Mouse (Mus musculus): Measurements from ENCODE around the gene Gm10188.

- no peak for TF ChIP-seq CTCF (IDR thresholded peaks at IDR 0.05; ENCODE audit: extremely low read depth, insufficient read length, insufficient replicate concordance, low read depth, low read length)
- no peak for TF ChIP-seq POLR2A (IDR thresholded peaks at IDR 0.05; ENCODE audit: low read depth, low read length)
These were observed 20.2 kb downstream of the Gm10188 start for GRCm38 (mm10) chr1:132209400-132209799.

Data from small intestine, adult 2 months (tissue).